Mouse (Mus musculus): ENCODE data around the gene Zbtb18. TPM values are rescaled to one million over a fixed set of nuclear protein-coding genes. Genes with fewer than 3 reads are reported as not detected.

Gene Zbtb18
- polyA plus RNA-seq, 2 experiments = 0.55 to 4.5 TPM

- Histone ChIP-seq H3K4me2 (ENCODE audit: low read depth) (no peak overlapping the region), H3K9ac (replicated peaks) (no peak overlapping the region), H3K4me1 (replicated peaks; ENCODE audit: control insufficient read depth in 2 of 2, insufficient read depth in 2 of 2, low read length in 1 of 2) (peaks cover 0 to 2% of the 10 kb centered on the region in 2 experiments; a peak in 1 of 4 replicates), H3K27ac (no peak overlapping the region), H3K4me3 (ENCODE audit: insufficient read depth in 1 of 2, low read depth in 2 of 2, low read length in 2 of 2) (no peak overlapping the region), H3K27me3 (ENCODE audit: control insufficient read depth, insufficient read depth, low read length) (no peaks in the 10 kb centered on the region), H3K36me3 (replicated peaks; ENCODE audit: control insufficient read depth, insufficient read depth, low read depth) (no peaks in the 10 kb centered on the region), H3K9me3 (ENCODE audit: control insufficient read depth, low read length) (no peaks in the 10 kb centered on the region)
- WGBS (ENCODE audit: insufficient replicate concordance) = 77% methylated on average over 4 of the region's 4 CpGs
- no peak for TF ChIP-seq CTCF (IDR thresholded peaks at IDR 0.05; ENCODE audit: low read depth)
- no peak for TF ChIP-seq EP300 (IDR thresholded peaks at IDR 0.05; ENCODE audit: low read depth)
- no peak for ATAC-seq (ENCODE audit: insufficient read depth)
- DNase-seq (ENCODE audit: low read depth in 3 of 3, low spot score in 3 of 3) = no peak
These were observed 14.1 kb downstream of the Zbtb18 start for GRCm38 (mm10) chr1:177456208-177456607.

DNA sequence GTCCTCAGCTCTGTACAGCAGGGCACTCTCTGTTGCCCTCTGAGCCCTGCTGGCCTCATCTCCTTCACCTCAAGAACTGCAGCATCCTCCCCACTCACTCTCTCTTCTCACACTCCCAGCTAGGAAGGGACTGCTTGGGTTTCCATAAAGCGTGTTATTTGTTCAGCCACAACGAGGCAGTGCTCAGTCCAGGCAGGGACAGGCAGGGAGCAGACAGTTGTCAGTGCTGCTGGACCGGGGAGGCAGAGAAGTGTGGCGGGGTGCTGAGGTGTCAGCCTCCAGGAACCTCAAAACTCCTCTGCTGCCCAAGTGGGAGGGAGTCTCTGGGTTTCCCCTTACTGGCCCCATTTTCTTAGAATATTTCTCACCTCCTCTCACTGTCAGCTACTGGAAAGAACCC lies 14.6 kb downstream of the Zbtb18 start:
- TF ChIP-seq EP300 (IDR thresholded peaks at IDR 0.05; ENCODE audit: low read depth) (no peak), CTCF (IDR thresholded peaks at IDR 0.05; ENCODE audit: low read depth) (no peak)
- no peaks in the 10 kb centered on the region for H3K9me3 ChIP-seq (ENCODE audit: control insufficient read depth, low read length)
- no peak overlapping the region for H3K27ac ChIP-seq
- no peak overlapping the region for H3K9ac ChIP-seq (replicated peaks)
- no peak overlapping the region for H3K4me2 ChIP-seq (ENCODE audit: low read depth)
- no peak for DNase-seq (ENCODE audit: low read depth in 3 of 3, low spot score in 3 of 3)
- no peak overlapping the region for H3K4me3 ChIP-seq (ENCODE audit: insufficient read depth in 1 of 2, low read depth in 2 of 2, low read length in 2 of 2)
- H3K36me3 ChIP-seq (replicated peaks; ENCODE audit: control insufficient read depth, insufficient read depth, low read depth) = no peaks in the 10 kb centered on the region
- no peak for ATAC-seq (ENCODE audit: insufficient read depth)
- no peaks in the 10 kb centered on the region for H3K27me3 ChIP-seq (ENCODE audit: control insufficient read depth, insufficient read depth, low read length)
- WGBS (ENCODE audit: insufficient replicate concordance) = 40% methylated on average over 4 of the region's 4 CpGs
- H3K4me1 ChIP-seq (replicated peaks; ENCODE audit: control insufficient read depth in 2 of 2, insufficient read depth in 2 of 2, low read length in 1 of 2) = peaks cover 0 to 2% of the 10 kb centered on the region in 2 experiments; a peak in 1 of 4 replicates

DNA sequence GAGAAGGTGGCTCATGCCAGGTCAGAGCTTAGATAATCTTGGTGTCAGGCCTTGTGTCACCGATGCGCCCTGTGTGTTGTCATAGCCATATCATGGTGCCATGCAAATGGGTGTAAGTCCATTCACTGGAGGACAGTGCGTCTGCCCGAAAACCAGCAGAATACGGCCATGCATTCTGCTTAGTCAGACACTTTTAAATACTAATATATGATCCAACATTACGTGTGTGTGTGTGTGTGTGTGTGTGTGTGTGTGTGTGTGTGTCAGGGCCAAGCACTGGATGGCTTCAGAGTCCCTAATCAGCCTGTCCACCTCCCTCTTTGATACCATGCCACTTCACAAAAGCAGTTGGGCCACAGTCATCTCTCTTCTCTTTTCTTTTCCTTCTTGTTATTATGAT lies 15.8 kb downstream of the Zbtb18 start:
- TF ChIP-seq EP300 (IDR thresholded peaks at IDR 0.05; ENCODE audit: low read depth) (no peak), CTCF (IDR thresholded peaks at IDR 0.05; ENCODE audit: low read depth) (no peak)
- Histone ChIP-seq H3K27ac (no peak overlapping the region), H3K4me1 (replicated peaks; ENCODE audit: control insufficient read depth in 2 of 2, insufficient read depth in 2 of 2, low read length in 1 of 2) (peaks cover 0 to 2% of the 10 kb centered on the region in 2 experiments; a peak in 1 of 4 replicates), H3K4me2 (ENCODE audit: low read depth) (no peak overlapping the region), H3K36me3 (replicated peaks; ENCODE audit: control insufficient read depth, insufficient read depth, low read depth) (no peaks in the 10 kb centered on the region), H3K9me3 (ENCODE audit: control insufficient read depth, low read length) (no peaks in the 10 kb centered on the region), H3K9ac (replicated peaks) (no peak overlapping the region), H3K27me3 (ENCODE audit: control insufficient read depth, insufficient read depth, low read length) (no peaks in the 10 kb centered on the region), H3K4me3 (ENCODE audit: insufficient read depth in 1 of 2, low read depth in 2 of 2, low read length in 2 of 2) (no peak overlapping the region)
- no peak for DNase-seq (ENCODE audit: low read depth in 3 of 3, low spot score in 3 of 3)
- 76% methylated on average over 6 of the region's 6 CpGs for WGBS (ENCODE audit: insufficient replicate concordance)
- ATAC-seq (ENCODE audit: insufficient read depth) = no peak

DNA sequence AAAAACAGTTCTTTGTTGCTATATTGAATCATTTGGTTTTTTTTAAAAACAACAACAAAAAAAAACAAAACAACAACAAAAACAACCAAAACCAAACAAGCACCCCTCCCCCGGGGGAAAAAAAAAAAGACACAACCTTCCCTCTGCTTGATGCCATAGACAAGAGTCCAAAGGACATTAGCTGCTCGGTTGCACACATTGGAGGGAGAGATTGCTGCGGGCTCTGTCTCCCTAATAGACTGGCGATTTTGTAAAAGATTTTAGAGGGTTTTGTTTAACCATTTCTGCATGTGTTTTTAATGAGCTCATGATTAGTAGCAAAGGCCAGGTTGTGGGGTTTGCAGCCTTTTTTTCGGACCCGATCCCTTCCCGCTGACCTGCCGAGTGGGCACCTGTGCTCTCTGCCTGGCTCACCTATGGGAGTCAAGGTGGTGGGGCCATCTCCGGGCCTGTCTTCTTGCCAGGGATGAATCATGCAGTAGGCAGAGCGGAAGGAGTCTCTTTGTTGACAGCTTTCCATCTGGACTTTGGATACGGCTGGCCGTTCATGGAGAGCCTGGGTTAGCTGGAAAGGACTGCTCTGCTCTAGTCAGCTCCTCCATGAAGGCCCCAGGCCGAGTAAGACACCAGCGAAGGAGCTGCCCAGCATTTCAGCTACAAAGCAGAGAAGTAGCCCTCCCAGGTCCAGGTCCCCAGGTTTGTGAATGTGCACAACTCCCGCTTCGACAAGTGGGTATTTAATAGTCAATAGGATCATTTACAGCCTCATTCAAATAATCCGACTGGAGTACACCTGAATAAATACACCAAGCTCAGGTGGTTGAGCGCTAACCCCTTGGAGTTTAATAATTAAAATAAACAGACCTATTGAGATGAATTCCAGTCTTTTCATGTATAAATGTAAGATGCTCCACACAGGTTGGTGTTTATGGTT lies 16.6 kb downstream of the Zbtb18 start:
- WGBS (ENCODE audit: insufficient replicate concordance) = 67% methylated on average over 18 of the region's 18 CpGs
- H3K27me3 ChIP-seq (ENCODE audit: control insufficient read depth, insufficient read depth, low read length) = no peaks in the 10 kb centered on the region
- DNase-seq (ENCODE audit: low read depth in 3 of 3, low spot score in 3 of 3) (no peak), ATAC-seq (ENCODE audit: insufficient read depth) (no peak)
- TF ChIP-seq CTCF (IDR thresholded peaks at IDR 0.05; ENCODE audit: low read depth) (no peak), EP300 (IDR thresholded peaks at IDR 0.05; ENCODE audit: low read depth) (no peak)
- H3K4me3 ChIP-seq (ENCODE audit: insufficient read depth in 1 of 2, low read depth in 2 of 2, low read length in 2 of 2) = no peak overlapping the region
- no peaks in the 10 kb centered on the region for H3K36me3 ChIP-seq (replicated peaks; ENCODE audit: control insufficient read depth, insufficient read depth, low read depth)
- no peak overlapping the region for H3K27ac ChIP-seq
- no peak overlapping the region for H3K4me2 ChIP-seq (ENCODE audit: low read depth)
- no peak overlapping the region for H3K9ac ChIP-seq (replicated peaks)
- peaks cover 0 to 2% of the 10 kb centered on the region in 2 experiments; a peak in 1 of 4 replicates for H3K4me1 ChIP-seq (replicated peaks; ENCODE audit: control insufficient read depth in 2 of 2, insufficient read depth in 2 of 2, low read length in 1 of 2)
- H3K9me3 ChIP-seq (ENCODE audit: control insufficient read depth, low read length) = no peaks in the 10 kb centered on the region

DNA sequence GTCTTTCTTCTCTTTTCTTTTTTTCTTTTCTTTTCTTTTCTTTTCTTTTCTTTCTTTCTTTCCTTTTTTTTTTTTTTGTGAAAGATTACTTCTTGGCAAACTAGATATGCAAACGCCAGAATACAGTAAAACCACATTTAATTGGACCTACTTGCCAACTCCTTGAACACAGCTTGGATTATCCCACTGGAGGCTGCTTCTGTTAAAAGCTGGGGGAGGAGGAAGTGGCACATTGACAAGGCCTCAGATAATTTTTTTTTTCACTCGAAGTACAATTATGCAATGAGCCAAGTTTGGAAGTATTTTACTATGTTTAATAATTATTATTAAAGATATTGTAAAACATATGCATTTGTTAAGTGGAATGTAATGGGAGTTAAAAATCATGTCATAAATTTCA lies 17.4 kb downstream of the Zbtb18 start:
- DNase-seq (ENCODE audit: low read depth in 3 of 3, low spot score in 3 of 3) (no peak), ATAC-seq (ENCODE audit: insufficient read depth) (no peak)
- H3K9me3 ChIP-seq (ENCODE audit: control insufficient read depth, low read length) = no peaks in the 10 kb centered on the region
- peaks cover 0 to 2% of the 10 kb centered on the region in 2 experiments; a peak in 1 of 4 replicates for H3K4me1 ChIP-seq (replicated peaks; ENCODE audit: control insufficient read depth in 2 of 2, insufficient read depth in 2 of 2, low read length in 1 of 2)
- no peak overlapping the region for H3K4me3 ChIP-seq (ENCODE audit: insufficient read depth in 1 of 2, low read depth in 2 of 2, low read length in 2 of 2)
- no peak for TF ChIP-seq CTCF (IDR thresholded peaks at IDR 0.05; ENCODE audit: low read depth)
- TF ChIP-seq EP300 (IDR thresholded peaks at IDR 0.05; ENCODE audit: low read depth) = no peak
- H3K27ac ChIP-seq = no peak overlapping the region
- no peaks in the 10 kb centered on the region for H3K27me3 ChIP-seq (ENCODE audit: control insufficient read depth, insufficient read depth, low read length)
- no peak overlapping the region for H3K9ac ChIP-seq (replicated peaks)
- H3K36me3 ChIP-seq (replicated peaks; ENCODE audit: control insufficient read depth, insufficient read depth, low read depth) = no peaks in the 10 kb centered on the region
- WGBS (ENCODE audit: insufficient replicate concordance) = 30% methylated on average over 2 of the region's 2 CpGs
- H3K4me2 ChIP-seq (ENCODE audit: low read depth) = no peak overlapping the region
